Mouse (Mus musculus): ENCODE data around the gene Ano1. TPM values are rescaled to one million over a fixed set of nuclear protein-coding genes. Genes with fewer than 3 reads are reported as not detected.

Gene Ano1
- polyA plus RNA-seq, 1 experiment from 2014 or later: 6.2 TPM

- ATAC-seq (ENCODE audit: low FRiP score): no peak
- DNase-seq (ENCODE audit: low spot score): no peak
- 75% methylated on average over 7 of the region's 7 CpGs for WGBS
Observed at GRCm38 (mm10) chr7:144609568-144609967, 142.2 kb downstream of the Ano1 start.

GRCm38 (mm10) chr7:144607862-144608261, 143.9 kb downstream of the Ano1 start:
- ATAC-seq (ENCODE audit: low FRiP score) (no peak), DNase-seq (ENCODE audit: low spot score) (no peak)
- H3K4me3 ChIP-seq (ENCODE audit: low read depth, low read length): no peak overlapping the region
- whole genome bisulfite sequencing: 89% methylated on average over 15 of the region's 15 CpGs
- H3K4me2 ChIP-seq (replicated peaks; ENCODE audit: low read depth, low read length): no peak overlapping the region
- no peaks in the 10 kb centered on the region for H3K9me3 ChIP-seq (ENCODE audit: control insufficient read depth, low read length)
- no peaks in the 10 kb centered on the region for H3K27me3 ChIP-seq (ENCODE audit: control insufficient read depth, insufficient read depth, low read length)
- H3K9ac ChIP-seq (ENCODE audit: low read depth, low read length): no peak overlapping the region
- H3K4me1 ChIP-seq (replicated peaks; ENCODE audit: control insufficient read depth, insufficient read depth, low read length): no peaks in the 10 kb centered on the region
- H3K36me3 ChIP-seq (ENCODE audit: control insufficient read depth, insufficient read depth, low read length): no peaks in the 10 kb centered on the region
- no peak overlapping the region for H3K27ac ChIP-seq (ENCODE audit: low read depth, low read length)

More at GRCm38 (mm10) chr7:144609568-144609967, 142.2 kb downstream of the Ano1 start:
- Histone ChIP-seq H3K4me3 (ENCODE audit: low read depth, low read length) (no peak overlapping the region), H3K36me3 (ENCODE audit: control insufficient read depth, insufficient read depth, low read length) (no peaks in the 10 kb centered on the region), H3K4me2 (replicated peaks; ENCODE audit: low read depth, low read length) (no peak overlapping the region), H3K4me1 (replicated peaks; ENCODE audit: control insufficient read depth, insufficient read depth, low read length) (no peaks in the 10 kb centered on the region), H3K27me3 (ENCODE audit: control insufficient read depth, insufficient read depth, low read length) (no peaks in the 10 kb centered on the region), H3K9ac (ENCODE audit: low read depth, low read length) (no peak overlapping the region), H3K9me3 (ENCODE audit: control insufficient read depth, low read length) (no peaks in the 10 kb centered on the region), H3K27ac (ENCODE audit: low read depth, low read length) (no peak overlapping the region)

- Histone ChIP-seq H3K4me2 (replicated peaks; ENCODE audit: low read depth, low read length) (no peak overlapping the region), H3K27me3 (ENCODE audit: control insufficient read depth, insufficient read depth, low read length) (no peaks in the 10 kb centered on the region), H3K9me3 (ENCODE audit: control insufficient read depth, low read length) (no peaks in the 10 kb centered on the region), H3K9ac (ENCODE audit: low read depth, low read length) (no peak overlapping the region), H3K4me3 (ENCODE audit: low read depth, low read length) (no peak overlapping the region), H3K27ac (ENCODE audit: low read depth, low read length) (no peak overlapping the region), H3K4me1 (replicated peaks; ENCODE audit: control insufficient read depth, insufficient read depth, low read length) (0 out of 2 replicates have a peak, but pooled peaks cover 4% of the 10 kb centered on the region), H3K36me3 (ENCODE audit: control insufficient read depth, insufficient read depth, low read length) (no peaks in the 10 kb centered on the region)
- no peak for ATAC-seq (ENCODE audit: low FRiP score)
- 74% methylated on average over 4 of the region's 4 CpGs for WGBS
- no peak for DNase-seq (ENCODE audit: low spot score)
Observed at GRCm38 (mm10) chr7:144604735-144605134, 147.0 kb downstream of the Ano1 start.

- ATAC-seq (ENCODE audit: low FRiP score) (no peak), DNase-seq (ENCODE audit: low spot score) (no peak)
- H3K9ac ChIP-seq (ENCODE audit: low read depth, low read length): no peak overlapping the region
- H3K27me3 ChIP-seq (ENCODE audit: control insufficient read depth, insufficient read depth, low read length): no peaks in the 10 kb centered on the region
- H3K36me3 ChIP-seq (ENCODE audit: control insufficient read depth, insufficient read depth, low read length): no peaks in the 10 kb centered on the region
- no peak overlapping the region for H3K27ac ChIP-seq (ENCODE audit: low read depth, low read length)
- no peaks in the 10 kb centered on the region for H3K9me3 ChIP-seq (ENCODE audit: control insufficient read depth, low read length)
- H3K4me1 ChIP-seq (replicated peaks; ENCODE audit: control insufficient read depth, insufficient read depth, low read length): 0 out of 2 replicates have a peak, but pooled peaks cover 4% of the 10 kb centered on the region
- WGBS: 98% methylated on average over 2 of the region's 2 CpGs
- H3K4me3 ChIP-seq (ENCODE audit: low read depth, low read length): no peak overlapping the region
- H3K4me2 ChIP-seq (replicated peaks; ENCODE audit: low read depth, low read length): no peak overlapping the region
Observed at GRCm38 (mm10) chr7:144604291-144604690, 147.5 kb downstream of the Ano1 start.

- 25% methylated on average over 6 of the region's 6 CpGs for WGBS
- H3K4me1 ChIP-seq (replicated peaks; ENCODE audit: control insufficient read depth, insufficient read depth, low read length): 0 out of 2 replicates have a peak, but pooled peaks cover 4% of the 10 kb centered on the region
- no peak overlapping the region for H3K27ac ChIP-seq (ENCODE audit: low read depth, low read length)
Observed at GRCm38 (mm10) chr7:144600333-144600900, 151.4 kb downstream of the Ano1 start.

GRCm38 (mm10) chr7:144589508-144589907, 162.3 kb downstream of the Ano1 start:
- Histone ChIP-seq H3K4me2 (replicated peaks; ENCODE audit: low read depth, low read length) (no peak overlapping the region), H3K36me3 (ENCODE audit: control insufficient read depth, insufficient read depth, low read length) (no peaks in the 10 kb centered on the region), H3K4me1 (replicated peaks; ENCODE audit: control insufficient read depth, insufficient read depth, low read length) (no peaks in the 10 kb centered on the region), H3K9ac (ENCODE audit: low read depth, low read length) (no peak overlapping the region), H3K4me3 (ENCODE audit: low read depth, low read length) (no peak overlapping the region), H3K9me3 (ENCODE audit: control insufficient read depth, low read length) (no peaks in the 10 kb centered on the region), H3K27ac (ENCODE audit: low read depth, low read length) (no peak overlapping the region), H3K27me3 (ENCODE audit: control insufficient read depth, insufficient read depth, low read length) (no peaks in the 10 kb centered on the region)
- DNase-seq (ENCODE audit: low spot score): peak; percentile 26
- ATAC-seq (ENCODE audit: low FRiP score): no peak
- 82% methylated on average over 3 of the region's 3 CpGs for WGBS

More at GRCm38 (mm10) chr7:144600333-144600900, 151.4 kb downstream of the Ano1 start:
- no peak overlapping the region for H3K9ac ChIP-seq (ENCODE audit: low read depth, low read length)
- H3K9me3 ChIP-seq (ENCODE audit: control insufficient read depth, low read length): no peaks in the 10 kb centered on the region
- no peak overlapping the region for H3K4me2 ChIP-seq (replicated peaks; ENCODE audit: low read depth, low read length)
- H3K4me3 ChIP-seq (ENCODE audit: low read depth, low read length): no peak overlapping the region
- no peaks in the 10 kb centered on the region for H3K36me3 ChIP-seq (ENCODE audit: control insufficient read depth, insufficient read depth, low read length)
- ATAC-seq (ENCODE audit: low FRiP score) (no peak), DNase-seq (ENCODE audit: low spot score) (peak; percentile 19)
- H3K27me3 ChIP-seq (ENCODE audit: control insufficient read depth, insufficient read depth, low read length): 0 out of 2 replicates have a peak, but pooled peaks cover 2% of the 10 kb centered on the region

- Histone ChIP-seq H3K4me1 (replicated peaks; ENCODE audit: control insufficient read depth, insufficient read depth, low read length) (no peaks in the 10 kb centered on the region), H3K4me3 (ENCODE audit: low read depth, low read length) (no peak overlapping the region), H3K27me3 (ENCODE audit: control insufficient read depth, insufficient read depth, low read length) (no peaks in the 10 kb centered on the region; the same call in 1 of the 2 replicates), H3K9me3 (ENCODE audit: control insufficient read depth, low read length) (no peaks in the 10 kb centered on the region), H3K36me3 (ENCODE audit: control insufficient read depth, insufficient read depth, low read length) (no peaks in the 10 kb centered on the region), H3K4me2 (replicated peaks; ENCODE audit: low read depth, low read length) (no peak overlapping the region), H3K9ac (ENCODE audit: low read depth, low read length) (no peak overlapping the region), H3K27ac (ENCODE audit: low read depth, low read length) (no peak overlapping the region)
- DNase-seq (ENCODE audit: low spot score) (peak; percentile 59), ATAC-seq (ENCODE audit: low FRiP score) (no peak)
- WGBS: 38% methylated on average over 2 of the region's 2 CpGs
Observed at GRCm38 (mm10) chr7:144587291-144587690, 164.5 kb downstream of the Ano1 start.

- ATAC-seq (ENCODE audit: low FRiP score): no peak
- 18% methylated on average over 6 of the region's 6 CpGs for WGBS
- H3K27ac ChIP-seq (ENCODE audit: low read depth, low read length): no peak overlapping the region
Observed at GRCm38 (mm10) chr7:144585648-144586047, 166.1 kb downstream of the Ano1 start.

GRCm38 (mm10) chr7:144583619-144584018, 168.2 kb downstream of the Ano1 start:
- DNase-seq (ENCODE audit: low spot score) (peak; percentile 72), ATAC-seq (ENCODE audit: low FRiP score) (no peak)
- WGBS: 3% methylated on average over 4 of the region's 4 CpGs
- Histone ChIP-seq H3K4me3 (ENCODE audit: low read depth, low read length) (no peak overlapping the region), H3K27ac (ENCODE audit: low read depth, low read length) (no peak overlapping the region), H3K9ac (ENCODE audit: low read depth, low read length) (no peak overlapping the region), H3K9me3 (ENCODE audit: control insufficient read depth, low read length) (no peaks in the 10 kb centered on the region), H3K4me1 (replicated peaks; ENCODE audit: control insufficient read depth, insufficient read depth, low read length) (peaks cover 6% of the 10 kb centered on the region; the same call in 1 of the 2 replicates), H3K4me2 (replicated peaks; ENCODE audit: low read depth, low read length) (no peak overlapping the region), H3K36me3 (ENCODE audit: control insufficient read depth, insufficient read depth, low read length) (no peaks in the 10 kb centered on the region), H3K27me3 (ENCODE audit: control insufficient read depth, insufficient read depth, low read length) (no peaks in the 10 kb centered on the region; the same call in 1 of the 2 replicates)

More at GRCm38 (mm10) chr7:144585648-144586047, 166.1 kb downstream of the Ano1 start:
- H3K4me2 ChIP-seq (replicated peaks; ENCODE audit: low read depth, low read length): no peak overlapping the region
- DNase-seq (ENCODE audit: low spot score): peak; percentile 89
- no peaks in the 10 kb centered on the region for H3K9me3 ChIP-seq (ENCODE audit: control insufficient read depth, low read length)
- H3K4me3 ChIP-seq (ENCODE audit: low read depth, low read length): no peak overlapping the region
- H3K27me3 ChIP-seq (ENCODE audit: control insufficient read depth, insufficient read depth, low read length): no peaks in the 10 kb centered on the region; the same call in 1 of the 2 replicates
- no peaks in the 10 kb centered on the region for H3K36me3 ChIP-seq (ENCODE audit: control insufficient read depth, insufficient read depth, low read length)
- peaks cover 6% of the 10 kb centered on the region; the same call in 1 of the 2 replicates for H3K4me1 ChIP-seq (replicated peaks; ENCODE audit: control insufficient read depth, insufficient read depth, low read length)
- H3K9ac ChIP-seq (ENCODE audit: low read depth, low read length): no peak overlapping the region
